Mouse (Mus musculus): Measurements from ENCODE around the gene Tnfaip8l1.
A peak's percentile ranks its signal among the peaks of the same experiment; 100 is the strongest.

The Tnfaip8l1 gene

DNA sequence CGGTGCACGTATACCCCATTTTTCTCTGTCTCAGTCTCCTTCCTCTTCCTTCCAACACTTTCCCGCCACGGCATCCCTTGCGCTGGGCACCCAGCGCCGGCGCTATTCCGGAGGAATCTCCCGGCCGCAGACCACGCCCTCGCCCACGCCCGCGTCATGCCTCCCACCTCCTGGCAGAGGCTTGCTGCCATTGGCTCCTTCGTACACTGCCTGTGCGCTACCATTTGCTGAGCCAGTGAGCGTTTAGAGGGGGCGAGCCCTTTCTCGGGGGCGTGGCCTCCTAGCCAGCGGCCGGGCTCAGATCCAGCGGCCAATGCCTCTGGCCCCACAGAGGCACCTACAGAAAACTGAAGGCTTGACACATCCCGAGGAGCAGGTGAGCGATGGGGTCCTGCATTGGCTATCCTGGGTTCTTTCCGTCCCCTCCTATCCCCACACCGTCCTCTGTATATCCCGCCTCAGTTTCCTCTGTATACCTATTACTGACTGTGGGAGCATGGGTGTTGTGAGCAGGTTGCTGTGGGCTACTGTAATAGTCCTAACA lies at the start of gene Tnfaip8l1:
Gene Tnfaip8l1, plus strand, starts transcription at position 247 of the 544 bp plus-strand sequence.
- peak; percentile 95 for DNase-seq

DNA sequence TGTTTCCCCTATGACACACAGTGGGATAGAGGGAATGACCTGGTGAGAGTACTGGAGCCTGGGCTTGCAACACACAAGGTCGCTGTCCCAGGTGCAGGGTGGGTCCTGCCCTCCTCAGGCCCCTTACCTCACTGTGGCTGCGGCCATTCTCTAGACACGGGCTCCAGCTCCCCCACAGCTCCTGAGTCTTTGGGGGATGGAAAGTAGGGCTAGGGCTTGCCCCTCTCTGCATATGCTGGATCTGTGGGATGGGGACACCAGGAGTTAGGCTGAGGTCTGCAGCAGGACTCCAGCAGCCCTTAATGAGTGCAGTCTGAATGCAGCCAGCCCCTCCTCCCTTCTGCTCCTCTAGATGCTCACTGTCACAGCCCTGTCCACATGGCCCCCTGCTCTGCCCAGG lies 49.5 kb upstream of the Tnfaip8l1 start:
- DNase-seq: no peak

DNA sequence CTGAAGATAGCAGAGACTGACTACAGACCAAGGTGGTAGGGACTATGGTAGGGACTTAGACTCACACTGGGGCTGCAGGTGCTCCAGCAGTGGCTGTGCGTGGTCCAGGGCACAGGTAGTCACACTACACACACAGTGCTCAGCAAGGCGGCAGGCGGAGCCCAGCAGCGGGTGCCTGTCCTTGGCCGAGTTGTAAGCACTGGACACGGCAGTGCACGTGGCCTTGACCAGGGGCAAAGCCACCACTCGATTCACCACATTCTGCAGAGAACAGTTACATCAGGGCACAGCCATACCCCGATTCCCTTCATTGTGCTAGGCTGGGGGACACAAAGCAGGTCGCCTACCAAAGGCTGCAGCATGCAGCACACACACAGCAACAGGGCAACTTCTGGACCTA lies 46.1 kb upstream of the Tnfaip8l1 start:
- DNase-seq: no peak

DNA sequence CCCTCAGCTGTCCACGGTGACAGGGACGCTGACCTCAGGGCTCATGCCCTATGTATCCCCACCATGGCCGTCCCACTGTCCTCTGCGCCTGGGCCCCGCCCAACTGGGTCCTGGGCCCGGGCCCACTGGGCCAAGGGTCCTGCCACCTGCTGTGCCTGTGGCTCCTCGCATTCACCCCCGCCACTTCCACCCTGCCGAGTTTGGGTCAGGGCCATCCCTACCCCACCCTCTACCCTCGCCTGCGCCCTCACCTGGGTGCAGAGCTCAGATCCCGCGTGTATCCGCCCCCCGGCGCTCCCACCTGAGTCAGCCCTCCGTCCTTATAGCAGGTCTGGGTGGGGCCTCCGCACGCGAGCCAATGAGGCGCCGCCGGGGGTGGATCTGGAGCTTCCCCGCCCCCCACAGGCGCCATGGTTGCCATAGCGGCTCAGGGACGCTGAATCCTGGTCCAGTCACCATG lies 45.0 kb upstream of the Tnfaip8l1 start, which contains the start of gene Plin5:
Gene Plin5, minus strand, starts transcription at position 346 of the 460 bp plus-strand sequence.
- peak; percentile 67 for DNase-seq

DNA sequence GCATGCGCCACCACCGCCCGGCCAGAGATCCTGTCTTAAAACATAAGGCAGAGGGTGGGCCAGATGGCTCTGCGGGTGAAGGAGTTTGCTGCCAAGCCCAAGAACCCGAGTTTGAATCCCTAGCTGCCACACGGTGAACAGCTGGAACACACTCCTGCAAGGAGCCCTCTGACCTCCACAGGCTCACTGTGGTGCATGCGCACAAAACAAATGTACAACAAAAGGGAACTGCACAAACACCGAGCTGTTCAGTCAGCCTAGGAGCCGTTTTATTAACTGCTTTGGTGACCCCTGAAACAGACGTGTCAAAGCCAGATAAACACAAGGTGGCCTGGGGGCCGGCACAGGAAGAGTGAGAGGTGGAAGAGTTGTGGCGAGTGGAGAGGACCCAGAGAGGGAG lies 42.8 kb upstream of the Tnfaip8l1 start:
- no peak for DNase-seq

DNA sequence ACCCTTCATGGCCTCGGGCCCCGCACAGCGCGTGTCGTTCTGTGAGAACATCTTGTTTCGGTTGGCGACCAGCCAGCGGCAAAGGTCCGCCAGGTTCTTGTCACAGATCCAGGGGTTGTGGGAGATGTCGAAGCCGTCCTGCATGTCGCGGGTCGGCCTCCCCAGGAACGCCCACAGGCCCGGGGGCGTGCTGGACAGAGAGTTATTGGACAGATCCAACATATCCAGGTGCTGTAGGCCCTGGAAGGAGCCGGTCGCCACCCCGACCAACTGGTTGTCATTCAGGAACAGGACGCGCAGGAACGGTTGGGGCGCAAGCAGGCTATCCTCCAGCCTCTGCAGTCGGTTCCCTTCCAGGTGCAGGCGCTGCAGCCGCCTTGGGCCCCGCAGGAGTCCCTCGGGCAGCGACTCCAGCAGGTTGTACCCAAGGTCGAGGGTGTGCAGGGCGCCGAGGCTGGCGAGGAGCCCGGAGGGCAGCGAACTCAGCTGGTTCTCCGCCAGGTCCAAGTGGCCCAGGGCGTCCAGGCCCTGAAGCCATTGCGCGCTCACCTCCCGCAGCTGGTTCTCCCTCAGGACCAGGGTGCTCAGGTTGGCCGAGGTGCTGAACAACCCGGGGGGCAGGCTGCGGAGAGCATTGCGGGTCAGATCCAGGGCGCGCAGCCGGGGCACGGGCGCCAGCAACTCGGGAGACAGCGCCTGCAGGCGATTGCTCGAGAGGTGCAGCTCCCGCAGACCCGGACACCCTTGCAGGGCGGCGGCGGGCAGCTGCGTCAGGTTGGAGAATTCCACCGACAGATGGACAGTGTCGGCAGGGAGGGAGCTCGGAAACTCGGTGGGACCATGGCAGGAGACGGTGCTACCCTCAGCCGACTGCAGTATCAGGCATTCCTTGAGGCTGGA lies 42.0 kb upstream of the Tnfaip8l1 start:
- DNase-seq: no peak

DNA sequence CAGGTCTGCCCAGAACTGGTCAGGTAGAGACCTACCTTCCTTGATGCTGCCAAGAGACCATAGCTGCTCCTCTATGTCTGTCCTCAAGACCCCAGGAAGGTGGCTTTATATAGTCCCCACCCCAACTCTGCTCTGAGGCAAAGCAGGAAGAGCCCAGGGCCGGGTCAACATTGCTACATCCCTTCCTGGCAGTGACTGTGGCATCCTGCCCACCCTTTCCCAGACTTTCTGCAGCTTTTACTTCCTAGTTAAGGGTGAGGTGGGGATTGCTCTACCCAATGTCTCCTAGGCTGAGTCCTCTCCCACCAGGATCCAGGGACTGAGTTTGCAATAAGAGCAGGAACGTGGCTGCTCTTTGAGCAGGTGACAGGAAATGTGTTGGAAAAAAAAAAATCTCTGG lies 40.5 kb upstream of the Tnfaip8l1 start, which contains the start of gene Lrg1:
Gene Lrg1, minus strand, starts transcription at position 176 of the 400 bp plus-strand sequence.
- no peak for DNase-seq

DNA sequence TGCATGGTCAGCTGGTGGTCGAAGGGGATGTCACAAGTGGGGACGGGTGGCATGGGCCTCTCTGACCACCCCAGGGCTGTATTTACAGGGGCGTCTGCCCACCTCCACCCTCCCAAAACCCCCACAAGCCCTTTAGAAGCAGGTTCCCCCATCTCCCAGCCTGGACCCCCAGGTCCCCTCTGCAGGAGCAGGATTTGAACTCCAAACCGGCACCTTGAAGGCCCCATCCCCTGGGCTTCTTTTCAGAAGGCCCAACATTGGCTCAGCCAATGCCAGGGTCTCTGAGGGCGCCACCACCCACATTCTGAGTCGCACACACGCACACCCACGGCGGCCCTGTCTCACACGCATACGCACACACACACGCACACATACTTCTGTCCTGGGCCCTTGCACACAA lies 39.1 kb upstream of the Tnfaip8l1 start:
- no peak for DNase-seq

DNA sequence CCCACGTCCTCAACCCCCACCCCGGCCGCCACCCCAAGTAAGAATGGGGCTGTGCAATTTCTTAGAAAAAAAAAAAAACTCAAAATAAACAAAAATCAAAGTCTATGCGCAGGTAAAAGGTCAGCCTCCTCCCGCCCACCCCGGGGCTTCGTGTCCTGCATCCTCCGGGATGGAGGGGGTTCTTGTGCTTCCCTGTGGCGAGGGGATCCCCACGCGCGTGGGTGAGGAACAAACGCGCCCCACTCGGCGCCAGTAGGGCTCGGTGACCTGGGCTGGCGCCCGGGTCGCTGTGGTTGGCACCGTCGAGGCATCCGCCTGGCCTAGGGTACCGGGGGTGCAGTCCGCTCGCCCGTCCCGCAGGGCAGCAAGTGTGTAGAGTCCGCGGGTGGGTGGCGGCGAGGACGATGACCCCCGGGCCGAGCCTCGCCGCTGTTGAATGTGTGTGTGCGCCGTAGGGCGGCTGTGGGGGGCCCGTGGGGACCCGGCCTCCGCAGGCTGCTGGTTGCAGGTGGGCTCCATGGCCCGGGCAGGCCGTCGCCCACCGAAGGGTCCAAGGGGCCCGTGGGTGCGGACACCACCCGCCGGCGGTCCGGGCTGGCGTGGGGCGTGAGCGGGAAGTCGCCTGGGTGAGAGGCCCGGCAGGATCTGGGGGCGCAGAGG lies 38.5 kb upstream of the Tnfaip8l1 start:
- no peak for DNase-seq

DNA sequence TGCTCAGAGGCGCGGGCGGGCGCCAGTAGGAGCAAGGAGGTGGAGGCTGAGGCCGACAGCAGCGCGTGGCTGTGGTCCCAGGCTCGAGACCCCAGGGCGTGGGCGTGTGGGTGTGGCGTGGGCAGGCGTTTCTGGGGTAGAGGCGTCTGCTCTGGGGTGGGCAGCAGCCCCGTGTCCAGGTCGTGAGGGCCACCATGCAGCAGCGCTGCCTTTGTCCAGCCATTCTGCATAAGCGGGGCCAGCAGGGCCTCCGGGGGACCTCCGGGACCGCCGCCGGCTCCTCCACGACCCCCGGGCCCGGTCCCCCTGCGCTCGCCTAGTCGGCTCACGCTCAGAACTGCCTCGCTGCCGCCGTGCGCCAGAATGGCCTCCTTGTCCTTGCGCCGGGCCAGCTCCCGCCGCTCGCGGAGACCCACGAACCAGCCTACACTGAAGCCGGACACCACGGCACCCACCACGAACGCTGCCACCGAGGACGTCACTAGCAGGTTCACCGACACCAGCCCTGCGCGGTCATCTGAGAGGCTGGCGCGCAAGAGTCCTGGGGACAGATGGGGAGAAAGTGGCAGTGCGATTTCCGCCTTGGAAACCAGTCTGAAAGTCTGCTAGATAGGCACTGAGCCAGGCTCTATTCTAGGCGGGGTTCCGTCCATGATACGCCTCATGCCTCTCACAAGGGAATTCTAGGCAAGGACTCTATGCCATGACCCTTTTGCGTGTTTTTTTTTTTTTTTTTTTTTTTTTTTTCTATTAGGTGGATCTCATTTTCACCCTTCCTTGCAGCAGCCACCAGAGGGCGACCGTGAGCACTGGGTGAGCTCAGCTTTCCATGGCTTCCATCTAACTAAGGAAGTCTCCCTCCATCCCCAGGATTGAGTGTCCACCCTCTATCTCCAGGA lies 37.7 kb upstream of the Tnfaip8l1 start:
- peak; percentile 67 for DNase-seq

DNA sequence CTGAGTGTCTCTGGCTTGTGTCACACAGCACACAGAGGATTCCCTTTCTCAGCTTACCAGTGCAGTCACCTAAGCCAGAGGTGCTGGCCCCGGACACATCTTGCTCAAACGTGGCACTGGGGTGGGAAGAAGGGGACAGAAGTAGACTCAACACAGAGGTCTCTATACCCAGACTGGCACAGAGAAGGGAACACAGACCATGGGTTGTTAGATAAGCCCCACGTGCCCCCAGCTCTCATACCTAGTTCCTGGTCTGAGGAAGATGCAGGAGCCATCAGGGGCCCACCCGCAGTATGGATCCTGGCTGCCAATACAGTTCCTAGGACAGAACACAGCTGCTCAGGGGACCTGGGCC lies 37.0 kb upstream of the Tnfaip8l1 start:
- DNase-seq: no peak

DNA sequence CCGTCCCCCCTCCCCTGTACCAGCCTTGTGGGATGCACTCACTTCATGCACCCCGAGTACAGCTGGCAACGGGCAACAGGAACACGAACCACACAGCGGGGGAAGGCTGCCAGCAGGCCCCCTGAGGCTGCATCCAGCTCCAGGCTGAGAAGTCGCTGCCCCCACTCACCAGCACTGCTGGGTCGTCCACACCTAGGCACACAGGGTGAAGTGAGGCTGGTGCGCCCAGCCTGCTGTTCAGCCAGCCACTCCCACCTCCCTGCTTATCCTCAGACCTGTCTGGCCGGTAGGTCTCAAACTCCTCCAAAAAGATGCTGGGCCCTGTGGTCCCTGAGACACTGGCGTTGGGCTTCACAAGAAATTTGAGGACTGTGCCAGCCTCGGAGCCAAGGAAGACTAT lies 36.1 kb upstream of the Tnfaip8l1 start:
- no peak for DNase-seq

DNA sequence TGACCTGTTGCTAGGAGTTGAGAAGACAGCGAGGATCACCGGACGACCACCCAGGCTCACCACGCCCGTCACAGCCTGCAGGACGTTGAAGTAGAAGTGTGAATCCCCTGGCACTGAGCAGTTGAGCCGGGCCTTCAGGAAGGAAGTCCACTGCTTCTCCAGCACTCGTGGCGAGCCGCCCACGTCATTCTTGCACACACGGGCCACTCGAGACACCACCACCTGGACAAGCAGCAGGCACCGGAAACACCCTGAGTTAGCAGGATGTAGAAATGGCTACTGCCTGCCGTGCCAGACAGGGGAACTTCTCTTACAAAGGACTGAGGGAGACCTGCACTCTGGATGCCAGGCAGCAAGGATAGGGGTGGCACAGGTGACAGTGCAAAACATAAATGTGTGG lies 34.0 kb upstream of the Tnfaip8l1 start:
- no peak for DNase-seq

DNA sequence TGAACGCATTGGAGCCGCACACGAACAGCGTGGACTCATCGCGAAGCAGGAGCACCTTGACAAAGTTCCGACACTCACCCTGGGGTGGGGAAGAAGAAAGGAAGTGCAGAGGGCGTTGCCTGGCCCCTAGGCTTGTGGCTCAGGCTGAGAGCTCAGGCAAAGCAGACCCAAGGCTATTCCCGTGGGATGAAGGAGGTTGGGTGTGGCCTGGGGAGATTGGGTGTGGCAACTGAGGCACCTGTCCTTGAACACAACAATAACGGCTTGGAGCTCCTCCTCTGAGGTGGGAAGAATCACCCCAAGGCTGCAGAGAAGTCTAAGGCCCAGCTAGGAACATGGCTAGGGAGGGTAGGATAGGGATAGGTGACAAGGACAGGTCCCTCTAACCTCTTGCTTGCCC lies 31.1 kb upstream of the Tnfaip8l1 start:
- no peak for DNase-seq

DNA sequence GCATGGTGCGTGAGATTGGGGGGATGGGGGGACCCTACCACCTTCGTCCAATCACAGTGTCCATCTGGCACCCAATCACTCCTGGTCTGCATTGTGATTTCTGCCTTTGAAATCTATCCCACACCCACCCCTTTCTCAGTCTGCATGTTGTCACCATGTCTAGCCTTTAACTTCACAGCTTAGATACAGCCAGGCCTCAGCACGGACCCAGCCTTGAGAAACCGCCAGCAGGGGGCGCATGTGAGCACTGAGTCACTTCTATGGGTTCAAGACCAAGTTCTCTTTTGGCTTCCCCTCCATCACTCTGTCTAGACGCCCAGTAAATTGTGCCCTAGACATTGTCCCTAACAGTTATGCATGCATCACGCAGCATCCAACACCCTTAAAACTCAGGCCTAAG lies 30.5 kb upstream of the Tnfaip8l1 start:
- DNase-seq: peak; percentile 76

DNA sequence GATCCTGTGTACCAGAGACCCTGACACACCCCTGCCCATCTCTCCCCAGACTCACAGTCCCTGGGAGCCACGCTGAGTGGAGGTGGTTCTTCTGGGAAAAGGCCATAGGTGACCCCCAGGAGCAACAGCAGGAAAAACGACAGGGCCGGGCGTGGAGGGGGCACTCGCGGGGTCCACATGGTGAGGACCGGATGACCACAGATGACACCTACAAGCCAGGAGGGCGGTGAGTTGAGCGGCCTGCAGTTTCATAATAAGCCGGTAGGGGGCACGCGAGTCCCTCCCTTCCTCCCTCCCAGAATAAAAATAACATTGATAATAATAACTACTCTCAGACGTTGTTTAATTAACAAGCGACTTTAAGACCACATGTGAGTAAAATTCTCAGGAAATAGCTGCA lies 29.6 kb upstream of the Tnfaip8l1 start:
- peak; percentile 66 for DNase-seq

DNA sequence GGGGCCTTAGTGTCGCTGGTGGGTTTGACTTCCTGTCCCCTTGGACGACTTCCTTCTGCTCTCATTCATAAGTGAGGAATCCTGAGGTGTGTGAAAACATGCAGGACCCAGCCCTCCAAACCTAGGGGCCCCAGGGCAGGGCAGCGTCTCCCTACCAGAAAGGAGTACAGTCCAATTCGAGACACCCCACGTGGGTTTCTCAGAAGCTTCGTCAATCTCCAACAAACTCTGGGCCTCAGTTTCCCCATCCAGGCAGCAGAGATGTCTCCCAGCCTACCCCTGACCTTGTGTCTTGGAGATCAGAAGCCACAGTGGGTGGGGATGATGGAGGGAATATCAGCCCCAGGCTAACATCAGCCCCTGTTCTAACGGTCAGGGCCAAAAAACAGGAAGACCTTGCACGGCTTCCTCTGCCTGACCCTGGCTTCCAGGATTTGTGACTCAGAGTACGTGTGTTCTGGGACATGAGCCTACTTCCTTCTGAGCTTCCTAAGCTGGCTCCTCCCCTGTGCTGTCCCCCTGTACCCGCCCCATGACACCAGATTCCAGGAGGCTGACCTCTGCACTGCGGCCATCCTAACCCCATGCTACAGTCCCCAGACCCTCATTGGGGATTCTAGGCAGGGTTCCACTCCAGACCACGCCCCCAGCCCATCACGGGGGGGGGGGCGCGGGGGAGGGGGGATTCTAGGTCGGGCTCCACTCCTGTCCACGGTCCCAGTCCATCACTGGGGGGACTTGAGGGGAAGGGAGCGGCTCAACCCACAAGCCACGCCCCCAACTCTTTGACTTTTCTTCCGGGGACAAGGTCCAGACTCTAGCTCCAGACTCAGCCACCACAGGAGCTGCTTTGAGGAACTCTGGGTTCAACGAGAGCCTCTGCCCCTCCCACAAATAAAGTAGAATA lies 28.6 kb upstream of the Tnfaip8l1 start:
- peak; percentile 66 for DNase-seq

DNA sequence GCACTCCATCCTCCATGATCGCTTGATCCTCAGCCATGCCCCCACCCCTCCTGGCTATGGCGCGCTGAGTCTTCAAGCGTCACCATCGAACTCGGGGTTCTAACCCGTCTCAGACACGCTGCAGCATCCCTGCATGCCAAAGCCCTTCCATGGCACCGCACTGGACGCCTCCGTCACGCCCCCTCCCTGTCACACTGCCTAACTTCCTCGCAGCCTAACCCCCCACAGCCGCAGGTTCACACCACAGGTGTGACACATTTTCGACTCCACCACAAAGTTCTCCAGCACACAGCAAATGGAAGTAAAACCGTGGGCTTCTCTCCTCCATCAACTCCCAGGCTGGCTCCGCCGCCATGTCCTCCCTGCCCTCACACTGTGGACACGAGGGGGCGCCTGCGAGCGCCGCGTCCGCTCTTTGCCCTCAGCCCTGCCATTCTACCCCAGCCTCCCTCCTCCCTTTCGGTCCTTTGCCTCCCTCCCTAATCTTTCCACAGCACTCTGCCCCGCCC lies 27.8 kb upstream of the Tnfaip8l1 start:
- peak; percentile 78 for DNase-seq

DNA sequence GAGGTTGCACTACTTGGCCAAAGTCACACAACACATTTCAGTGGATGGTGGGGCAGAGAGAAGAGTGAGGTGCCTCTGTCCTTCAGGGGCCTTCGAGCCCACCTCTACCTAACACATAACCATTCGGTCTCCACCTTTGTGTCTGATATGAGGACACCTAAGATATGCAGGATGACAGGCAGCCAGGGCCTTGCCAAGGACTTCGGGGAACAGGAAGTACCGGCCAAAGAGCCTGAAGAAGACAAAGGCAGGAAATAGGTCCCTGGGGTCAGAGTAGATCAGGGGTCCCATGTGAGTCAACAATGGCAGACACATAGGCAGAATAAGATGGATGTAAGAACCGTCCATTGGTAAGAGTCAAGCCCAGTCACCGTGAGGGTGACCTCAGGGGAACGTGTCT lies 25.7 kb upstream of the Tnfaip8l1 start:
- no peak for DNase-seq

DNA sequence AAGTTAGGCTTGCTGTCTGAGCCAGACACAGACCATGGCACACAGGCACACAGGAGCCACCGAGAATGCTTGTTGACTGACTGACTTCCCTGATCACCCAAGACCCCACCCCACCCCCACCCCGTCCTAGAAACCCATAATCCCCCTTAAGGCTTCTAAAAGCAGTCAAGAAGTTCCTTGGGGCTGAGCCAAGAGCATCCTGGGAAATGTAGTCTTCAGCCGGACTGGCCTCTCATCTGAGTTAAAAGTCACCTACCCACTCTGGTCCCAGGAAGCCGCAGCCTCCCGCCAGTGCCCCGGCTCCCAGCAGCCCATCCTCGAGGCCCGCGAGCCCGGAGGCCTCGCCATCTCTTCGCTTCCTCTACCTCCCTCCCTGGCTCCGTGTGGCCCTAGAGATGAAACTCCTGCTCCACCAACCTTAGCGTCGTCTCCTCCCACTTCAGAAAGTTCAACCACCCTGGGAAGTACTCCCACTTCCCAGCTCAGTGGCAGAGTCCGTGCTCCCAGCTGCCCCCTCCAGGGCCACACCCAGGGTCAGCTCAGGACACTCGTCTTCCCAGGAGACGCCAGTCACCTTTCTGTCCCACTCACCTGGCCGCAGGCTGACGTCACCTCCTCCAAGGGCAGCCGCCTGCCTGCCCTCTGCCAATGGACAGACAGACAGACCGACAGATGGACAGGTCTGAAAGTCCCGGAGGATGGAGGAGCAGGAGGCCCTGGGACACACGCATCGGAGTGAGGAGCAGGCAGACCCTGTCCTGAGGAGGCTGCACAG lies 24.3 kb upstream of the Tnfaip8l1 start:
- DNase-seq: no peak

DNA sequence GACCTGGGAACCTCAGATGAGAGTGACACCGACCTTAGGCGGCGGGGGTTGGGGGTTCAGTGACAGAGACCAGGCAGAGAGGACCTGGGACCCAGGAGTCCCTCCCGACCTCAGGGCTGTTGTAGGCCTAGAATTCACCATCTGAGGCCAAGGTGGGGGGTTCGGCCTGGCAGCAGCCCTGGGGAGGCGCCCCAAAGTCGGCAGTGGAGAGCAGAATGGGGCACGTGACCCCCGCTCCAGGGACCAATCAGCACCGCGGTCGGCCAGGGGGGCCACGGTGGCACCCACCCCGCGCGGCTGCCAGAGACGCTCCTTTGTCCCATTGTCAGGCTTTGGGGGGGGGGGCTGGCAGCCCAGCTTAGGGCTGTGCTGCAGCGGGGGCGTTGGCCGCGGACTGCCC lies 22.9 kb upstream of the Tnfaip8l1 start:
- DNase-seq: no peak
